Mouse (Mus musculus): ENCODE data around the gene Zmiz1.

DNA sequence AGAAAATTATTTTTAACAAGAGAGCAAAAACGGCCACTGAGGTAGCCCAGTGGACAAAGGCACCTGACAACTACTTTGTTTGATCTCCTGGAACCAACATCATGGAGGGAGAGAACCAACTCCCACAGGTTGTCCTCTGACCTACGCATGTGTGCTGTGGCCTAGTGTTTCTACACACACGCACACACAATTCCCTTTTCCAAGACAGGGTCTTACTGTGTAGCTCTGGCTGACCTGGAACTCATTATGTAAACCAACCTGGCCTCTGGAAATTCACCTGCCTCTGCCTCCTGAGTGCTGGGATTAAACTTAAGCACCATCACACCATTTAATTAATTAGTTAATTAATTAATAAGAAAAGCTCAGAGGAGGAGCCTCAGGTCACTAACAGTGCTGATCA, 181.0 kb downstream of the Zmiz1 start:
- TF ChIP-seq GATA1 (IDR thresholded peaks at IDR 0.05; ENCODE audit: borderline replicate concordance, low read length) (no peak), FLI1 (IDR thresholded peaks at IDR 0.05; ENCODE audit: low read length) (no peak)
